Mouse (Mus musculus) left cerebral cortex, adult 11 months (tissue): ENCODE results near the gene Slc35c2.

Experiments
- DNase-seq: peaks from one replicate; pipeline ENCODE4 v3.0.0; 2022; ENCODE audit warnings: low spot score

The Slc35c2 gene

GRCm38 (mm10) chr2:165238416-165239145 is 49.1 kb downstream of the Slc35c2 start:
- no peak for DNase-seq

DNA sequence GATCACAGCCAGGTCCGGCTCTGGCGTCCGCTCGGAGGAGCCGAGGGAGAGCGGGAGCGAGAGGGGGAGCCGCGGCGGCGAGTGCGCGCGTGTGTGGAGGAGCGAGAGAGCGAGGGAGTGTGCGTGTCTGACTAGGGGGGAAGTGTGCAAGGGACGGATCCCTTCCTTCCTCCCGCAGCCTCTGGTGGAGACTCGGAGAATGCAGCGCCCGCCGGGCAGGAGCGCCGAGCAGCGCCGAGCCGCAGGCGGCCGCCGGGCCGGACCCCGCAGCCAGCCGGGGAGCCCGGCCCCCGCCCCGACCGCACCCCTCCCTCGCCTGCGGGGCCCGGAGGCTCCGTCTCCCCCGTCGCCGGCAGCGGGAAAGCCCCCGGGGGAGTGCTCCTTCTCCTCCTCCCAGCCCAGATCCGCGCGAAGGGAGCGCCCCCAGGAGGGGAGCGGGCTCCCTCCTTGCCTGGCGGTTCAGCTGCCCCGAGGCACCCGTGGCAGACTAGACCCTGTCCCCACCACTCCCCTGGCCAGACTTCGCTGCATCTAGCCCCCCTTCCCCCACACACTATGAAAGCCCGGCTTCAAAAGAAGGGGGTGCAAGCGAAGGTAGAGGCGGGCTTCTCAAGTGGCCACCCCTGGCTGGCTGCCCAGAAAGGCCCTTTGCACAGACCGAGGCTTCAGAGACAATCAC is 52.9 kb downstream of the Slc35c2 start, which contains the start of gene Cdh22:
Gene Cdh22 (minus strand): TSS at position 241 of the 679 bp plus-strand sequence.
- DNase-seq: peak; percentile 58

DNA sequence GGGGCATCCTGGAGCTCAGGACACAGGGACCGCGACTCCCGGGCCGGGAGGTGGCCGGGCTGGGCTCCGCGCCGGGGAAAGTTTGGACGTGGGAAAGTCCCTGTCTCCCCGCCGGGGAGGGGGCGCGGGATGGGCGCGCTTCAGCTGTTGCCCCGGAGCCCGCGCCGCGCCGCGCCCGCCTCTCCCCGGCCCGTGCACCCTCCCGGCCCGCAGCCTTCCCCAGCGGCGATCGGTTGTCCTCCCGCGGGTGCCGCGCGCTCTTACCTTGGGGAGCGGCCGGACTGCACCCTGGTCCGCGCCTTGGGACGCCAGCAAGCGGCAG is 53.4 kb downstream of the Slc35c2 start:
- no peak for DNase-seq

DNA sequence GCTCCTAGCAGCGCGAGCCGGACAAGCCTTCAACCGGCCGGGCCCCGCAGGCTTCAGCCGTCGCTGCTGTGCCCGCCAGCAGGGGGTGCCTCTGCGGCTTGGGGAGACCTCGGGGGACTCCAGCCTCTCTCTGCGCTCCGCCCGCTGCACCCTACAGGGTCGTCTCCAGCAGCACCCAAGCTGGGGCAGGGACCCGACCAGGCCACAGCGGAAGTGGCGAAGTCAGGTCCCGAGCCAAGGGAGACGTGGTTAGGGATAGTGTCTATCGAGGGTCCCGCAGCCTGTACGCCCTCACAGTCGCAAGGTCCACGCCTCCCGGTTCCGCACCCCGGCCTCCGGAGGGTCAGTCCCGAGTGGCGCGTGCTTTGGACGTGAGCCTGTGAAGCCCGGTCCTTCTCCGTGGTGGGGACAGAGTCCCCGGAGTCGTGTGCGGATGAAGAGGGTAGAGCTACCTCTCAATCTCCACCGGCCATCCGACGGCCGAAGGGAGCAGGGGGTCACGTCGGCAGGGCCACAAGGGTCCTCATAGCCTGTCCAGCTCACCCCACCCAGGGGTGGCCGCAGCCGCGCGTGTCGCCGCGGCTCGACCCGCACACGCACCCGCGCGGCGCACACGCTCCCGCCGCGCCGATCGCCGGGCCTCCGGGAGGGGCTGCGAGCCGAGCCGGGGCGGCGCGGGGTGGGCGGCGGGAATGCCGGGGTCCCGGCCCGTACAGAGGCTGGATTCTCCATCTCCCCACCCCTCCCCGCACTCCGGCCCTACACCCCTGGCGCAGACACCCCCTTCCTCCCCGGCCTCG is 54.0 kb downstream of the Slc35c2 start:
- DNase-seq: no peak

DNA sequence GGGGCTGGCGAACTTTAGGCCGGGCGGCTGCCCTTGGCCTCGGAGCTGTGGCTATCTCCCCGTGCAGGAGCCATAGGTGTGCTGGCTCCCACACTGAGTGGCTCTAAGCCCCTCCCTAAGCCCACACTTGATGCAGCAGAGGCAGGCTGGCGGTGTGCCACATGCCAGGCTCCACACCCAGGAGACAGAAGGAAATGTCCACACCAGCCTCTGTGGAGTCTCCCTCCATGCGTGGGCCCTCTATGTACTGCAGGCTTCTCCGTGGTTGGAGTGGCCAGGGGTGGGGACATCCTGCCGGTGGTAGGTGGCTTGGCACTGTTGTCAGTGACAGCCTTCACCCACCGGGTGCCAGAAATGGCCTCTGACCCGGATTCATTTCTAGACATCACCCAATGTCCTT is 58.6 kb downstream of the Slc35c2 start:
- no peak for DNase-seq
